Mouse (Mus musculus) embryo, embryonic 9.5 days (tissue): Measurements from ENCODE around the gene Cnot1.
A peak's percentile ranks its signal among the peaks of the same experiment; 100 is the strongest.

ENCODE experiments used
- DNase-seq: peaks from one replicate; pipeline ENCODE4 v3.0.0-alpha.2; 2017; ENCODE audit errors: extremely low spot score

Cnot1 gene

GRCm38 (mm10) chr8:95688073-95688672 lies 119.1 kb downstream of the Cnot1 start:
- DNase-seq: no peak

GRCm38 (mm10) chr8:95678024-95678611 lies 129.1 kb downstream of the Cnot1 start:
- peak; percentile 31 for DNase-seq

GRCm38 (mm10) chr8:95677591-95678023 lies 129.7 kb downstream of the Cnot1 start:
- no peak for DNase-seq

GRCm38 (mm10) chr8:95676631-95677030 lies 130.6 kb downstream of the Cnot1 start, which contains the start of gene Ndrg4:
Gene Ndrg4 (plus strand): TSS chr8:95676980.
- DNase-seq: no peak

GRCm38 (mm10) chr8:95672811-95673210 lies 134.5 kb downstream of the Cnot1 start:
- DNase-seq: no peak

- no peak for DNase-seq
These were observed 135.4 kb downstream of the Cnot1 start for GRCm38 (mm10) chr8:95671861-95672260.

GRCm38 (mm10) chr8:95669967-95670366 lies 137.3 kb downstream of the Cnot1 start:
- DNase-seq: no peak
